Mouse (Mus musculus) naive thymus-derived CD4-positive, alpha-beta T cell, adult 5 months (primary cell): ENCODE measurements around the gene Cactin. TPM values are rescaled to one million over a fixed set of nuclear protein-coding genes. Genes with fewer than 3 reads are reported as not detected.

Source experiments
- polyA plus RNA-seq: library from polyadenylated mRNA; unstranded; fragments of 100-300 nt; shearing (Covaris generic); gene quantifications from one replicate; pipeline ENCODE4 v1.2.1, GENCODE M21; 2017

Gene Cactin
- 70.7 TPM for polyA plus RNA-seq

DNA sequence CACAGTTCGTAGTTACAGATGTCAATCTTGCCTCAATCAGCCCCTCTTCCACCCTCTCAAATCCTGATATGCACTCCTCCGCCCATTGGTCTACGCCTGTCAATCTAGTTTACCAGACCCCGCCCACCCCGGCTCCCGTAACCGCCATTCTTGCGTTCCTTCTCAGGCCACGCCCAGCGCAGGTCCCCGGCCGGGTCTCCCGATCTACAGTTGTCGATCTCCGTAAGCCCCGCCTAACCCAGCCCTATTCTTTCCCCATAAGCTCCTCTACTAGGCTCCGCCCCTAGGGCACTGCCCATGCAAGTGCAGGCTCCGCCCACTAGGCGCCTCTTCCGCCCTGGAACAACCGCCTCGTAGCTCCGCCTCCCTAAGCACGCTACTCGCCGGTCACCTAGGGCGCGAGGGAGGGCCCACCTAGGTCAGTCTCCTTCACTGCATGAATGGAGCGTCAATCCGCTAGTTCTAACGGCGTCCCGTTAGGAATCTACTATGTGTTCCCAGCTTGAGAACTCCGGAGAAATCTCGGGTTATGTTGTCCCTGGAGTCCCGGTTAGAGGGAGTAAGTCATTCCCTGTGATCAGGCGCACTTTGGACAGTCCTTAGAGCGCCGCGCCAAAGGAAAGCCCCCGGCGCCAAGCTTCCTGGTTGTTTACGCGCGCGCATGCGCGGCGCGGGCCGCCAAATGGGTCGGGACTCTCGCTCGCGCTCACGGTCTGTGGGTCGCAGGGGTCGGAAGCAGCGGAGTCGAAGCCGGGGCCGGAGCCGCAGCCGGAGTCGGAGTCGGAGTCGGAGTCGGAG is at the start of gene Cactin:
Cactin (plus strand) TSS at position 554 of the 798 bp plus-strand sequence.

DNA sequence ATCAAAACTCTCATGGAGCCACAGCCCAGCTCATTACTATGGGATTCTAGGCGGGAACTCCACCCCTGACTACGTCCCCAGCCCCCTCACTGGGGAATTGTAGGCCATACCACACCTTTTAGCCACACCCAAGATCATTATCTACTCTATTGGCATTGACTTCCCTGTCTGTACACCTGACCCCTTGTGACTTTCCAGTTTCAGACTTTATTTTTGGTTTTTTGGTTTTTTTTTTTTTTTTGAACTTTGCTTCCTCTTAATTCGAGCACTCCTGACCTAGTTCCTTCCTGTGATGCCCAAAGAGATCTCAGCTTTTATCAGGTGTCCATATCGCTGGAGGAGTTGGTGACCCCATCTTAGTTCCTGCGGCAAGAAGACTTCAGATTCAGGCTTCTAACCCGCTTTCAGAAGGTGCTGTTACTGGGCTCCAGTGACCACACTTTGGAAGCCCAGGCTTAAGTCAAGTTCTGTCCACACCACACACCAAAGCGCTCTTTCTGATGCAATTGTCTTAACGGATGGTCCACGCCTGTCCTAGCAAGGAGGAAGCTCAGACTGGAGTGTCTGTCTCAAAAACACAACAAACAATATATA is 29.3 kb upstream of the Cactin start, which contains the start of gene Tjp3:
Tjp3 (minus strand) TSS at position 71 of the 594 bp plus-strand sequence.

DNA sequence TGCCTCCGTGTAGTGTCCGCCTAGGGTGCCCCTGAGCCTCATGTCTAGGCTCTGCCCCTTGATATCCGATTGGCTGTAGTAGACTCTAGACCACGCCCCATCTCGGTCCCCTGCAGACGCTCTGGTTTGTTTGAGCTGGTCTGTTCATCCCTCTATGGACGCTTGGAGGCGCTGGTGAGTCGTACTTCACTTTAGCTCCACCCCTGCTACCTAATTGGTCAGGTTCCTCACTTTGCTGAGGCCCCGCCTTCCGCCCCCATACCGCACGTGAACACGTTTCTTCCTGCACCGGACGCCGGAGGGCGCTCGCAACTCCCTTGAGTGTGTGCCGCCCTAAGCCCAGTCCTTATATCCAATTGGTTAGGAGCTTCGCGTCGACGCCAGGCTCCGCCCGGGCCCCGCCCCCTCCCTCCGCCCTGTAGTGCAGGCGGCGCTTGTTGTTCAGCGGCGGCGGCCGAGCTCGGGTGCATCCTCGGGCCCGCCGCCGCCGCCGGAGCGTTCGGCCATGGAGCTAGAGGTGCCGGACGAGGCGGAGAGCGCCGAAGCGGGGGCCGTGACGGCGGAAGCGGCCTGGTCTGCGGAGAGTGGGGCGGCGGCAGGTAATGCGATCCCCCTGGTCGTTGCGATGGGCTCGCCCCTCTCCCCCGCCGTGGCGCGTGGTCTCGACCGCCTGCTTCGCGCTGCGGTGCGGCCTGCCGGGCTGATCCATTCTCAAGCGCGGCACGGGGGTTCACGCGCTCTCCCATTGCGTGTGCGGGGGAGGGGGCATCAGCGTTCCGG is 28.2 kb upstream of the Cactin start, which contains the start of gene Pip5k1c:
Pip5k1c (plus strand) TSS at position 410 of the 780 bp plus-strand sequence.

DNA sequence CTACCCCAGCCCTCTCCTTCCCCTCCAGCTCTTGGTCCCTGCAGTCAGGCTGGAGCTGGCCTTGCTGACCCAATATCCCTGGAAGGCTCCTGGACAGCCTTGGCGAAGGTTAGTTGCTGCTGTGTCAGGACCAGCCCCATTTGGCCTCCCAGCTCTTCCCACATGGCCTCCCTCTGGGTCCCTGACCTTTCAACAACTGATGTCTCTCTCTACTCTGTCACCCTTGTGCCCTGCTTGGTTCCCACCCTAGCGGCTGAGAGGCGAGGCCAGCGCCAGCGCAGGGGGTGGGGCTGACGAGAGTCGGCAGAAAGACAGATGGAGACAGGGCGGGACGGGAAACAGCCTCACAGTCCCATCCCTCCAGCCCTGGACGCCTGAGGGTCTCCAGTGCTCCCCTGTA is 7.5 kb downstream of the Cactin start, which contains the start of gene Tbxa2r:
Tbxa2r (plus strand) TSS at position 346 of the 400 bp plus-strand sequence.

DNA sequence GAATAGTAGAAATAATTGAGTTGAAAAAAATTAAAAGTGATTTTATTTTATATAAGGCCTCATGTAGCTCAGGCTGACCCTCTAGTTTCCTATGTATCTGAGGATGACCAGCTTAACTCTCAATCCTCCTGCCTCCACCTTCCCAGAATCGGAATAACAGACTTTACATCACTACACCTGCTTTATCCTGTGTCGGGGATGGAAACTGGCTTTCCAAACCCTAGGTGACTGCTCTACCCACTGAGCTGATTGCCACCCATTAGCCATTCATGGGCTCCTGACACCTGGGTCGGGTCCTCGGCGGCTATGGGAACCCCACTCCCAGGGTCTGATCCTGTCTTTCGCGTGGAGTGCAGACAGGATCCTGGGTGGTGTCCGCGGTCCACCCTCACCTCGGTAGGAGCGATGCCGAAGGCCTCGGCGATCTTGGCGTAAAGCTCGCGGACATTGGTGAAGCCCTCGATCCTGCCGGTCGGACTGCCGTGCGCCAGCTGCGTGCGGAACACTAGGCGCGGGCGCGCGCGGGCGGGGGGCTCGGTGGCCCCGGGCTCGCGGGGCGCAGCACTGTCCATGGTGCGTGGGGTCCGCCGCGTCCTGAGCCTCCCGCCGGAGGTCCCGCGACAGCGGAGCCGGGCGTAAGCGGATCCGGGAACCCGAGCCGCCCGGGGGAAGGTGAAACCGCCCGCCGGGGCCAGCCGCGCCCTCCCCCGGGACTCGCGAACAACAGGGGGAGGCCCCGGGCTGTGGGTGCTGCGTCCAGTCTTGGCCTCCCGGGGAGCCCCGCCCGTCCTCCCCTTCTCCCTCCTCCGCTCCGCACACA is 22.0 kb downstream of the Cactin start, which contains the start of gene Gipc3:
Gipc3 (minus strand) TSS at position 581 of the 820 bp plus-strand sequence.

DNA sequence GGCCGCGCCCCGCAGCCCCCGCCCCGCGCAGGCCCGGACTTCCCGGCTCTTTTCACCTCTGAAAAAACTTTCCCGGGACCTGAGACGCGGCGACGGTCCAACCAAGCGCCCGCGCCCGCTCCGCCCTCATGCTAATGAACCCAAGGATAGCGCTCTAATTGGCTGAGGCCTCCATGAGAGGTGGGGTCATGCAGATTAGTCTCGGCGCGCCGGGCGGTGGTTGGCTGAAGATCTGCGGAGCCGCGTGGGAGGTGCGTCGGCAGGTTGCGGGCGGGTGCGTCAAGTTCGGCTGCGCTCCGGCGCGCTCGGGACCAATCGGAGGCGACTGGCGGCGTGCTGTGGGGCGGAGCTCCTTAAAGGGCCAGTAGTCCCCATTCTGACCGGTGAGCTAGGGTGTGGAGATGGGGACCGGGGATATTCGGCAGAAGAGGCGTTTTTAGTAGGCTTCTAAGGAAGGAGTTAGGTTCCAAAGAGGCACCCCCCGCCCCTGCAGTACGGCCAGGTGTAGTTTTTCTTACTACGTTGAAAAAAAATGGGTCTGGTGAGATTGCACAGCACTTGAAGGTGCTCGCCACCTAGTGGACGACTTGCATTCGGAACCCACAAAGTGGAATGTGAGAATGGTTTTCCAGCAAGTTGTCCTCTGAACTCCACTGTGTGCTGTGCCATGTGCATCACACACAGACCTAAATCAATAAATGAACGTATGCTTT is 29.6 kb downstream of the Cactin start, which contains the start of gene Hmg20b:
Hmg20b (minus strand) TSS at position 130 of the 713 bp plus-strand sequence.

DNA sequence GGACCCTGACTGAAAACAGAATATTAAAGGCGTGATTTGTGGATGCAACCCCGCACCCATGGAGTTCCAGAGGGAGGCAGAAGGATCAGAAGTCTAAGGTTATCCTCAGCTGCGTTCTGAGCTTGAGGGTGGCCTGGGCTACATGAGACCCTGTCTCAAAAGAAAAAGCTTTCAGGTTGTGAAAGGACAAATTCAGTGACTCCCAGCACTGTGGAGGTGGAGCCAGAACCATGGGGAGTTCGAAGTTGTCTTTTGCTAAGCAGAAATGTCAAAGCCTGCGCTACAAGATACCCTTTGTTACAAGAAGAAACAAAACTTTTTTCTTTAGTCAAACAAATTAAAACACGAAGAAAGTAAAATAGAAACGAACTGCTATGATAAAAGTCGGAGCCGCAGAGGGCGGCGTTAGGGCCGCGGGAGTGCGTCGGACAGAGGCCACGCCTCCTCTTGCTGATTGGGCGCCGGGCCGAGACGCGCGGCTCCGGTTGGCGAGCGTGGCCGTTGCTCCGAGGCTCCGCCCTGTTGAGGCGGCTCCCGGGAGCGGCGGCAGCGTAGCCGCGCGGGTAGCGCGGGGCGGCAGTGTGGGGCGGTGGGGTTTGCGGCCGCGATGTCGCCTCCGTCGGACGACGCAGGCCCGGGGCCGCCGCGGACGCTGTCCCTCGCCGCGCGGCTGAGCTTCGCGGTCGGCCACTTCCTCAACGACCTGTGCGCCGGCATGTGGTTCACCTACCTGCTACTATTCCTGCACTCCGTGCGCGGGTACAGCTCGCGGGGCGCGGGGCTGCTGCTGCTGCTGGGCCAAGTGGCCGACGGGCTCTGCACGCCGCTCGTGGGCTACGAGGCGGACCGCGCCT is 36.3 kb downstream of the Cactin start, which contains the start of gene Mfsd12:
Mfsd12 (plus strand) TSS at position 501 of the 854 bp plus-strand sequence.

DNA sequence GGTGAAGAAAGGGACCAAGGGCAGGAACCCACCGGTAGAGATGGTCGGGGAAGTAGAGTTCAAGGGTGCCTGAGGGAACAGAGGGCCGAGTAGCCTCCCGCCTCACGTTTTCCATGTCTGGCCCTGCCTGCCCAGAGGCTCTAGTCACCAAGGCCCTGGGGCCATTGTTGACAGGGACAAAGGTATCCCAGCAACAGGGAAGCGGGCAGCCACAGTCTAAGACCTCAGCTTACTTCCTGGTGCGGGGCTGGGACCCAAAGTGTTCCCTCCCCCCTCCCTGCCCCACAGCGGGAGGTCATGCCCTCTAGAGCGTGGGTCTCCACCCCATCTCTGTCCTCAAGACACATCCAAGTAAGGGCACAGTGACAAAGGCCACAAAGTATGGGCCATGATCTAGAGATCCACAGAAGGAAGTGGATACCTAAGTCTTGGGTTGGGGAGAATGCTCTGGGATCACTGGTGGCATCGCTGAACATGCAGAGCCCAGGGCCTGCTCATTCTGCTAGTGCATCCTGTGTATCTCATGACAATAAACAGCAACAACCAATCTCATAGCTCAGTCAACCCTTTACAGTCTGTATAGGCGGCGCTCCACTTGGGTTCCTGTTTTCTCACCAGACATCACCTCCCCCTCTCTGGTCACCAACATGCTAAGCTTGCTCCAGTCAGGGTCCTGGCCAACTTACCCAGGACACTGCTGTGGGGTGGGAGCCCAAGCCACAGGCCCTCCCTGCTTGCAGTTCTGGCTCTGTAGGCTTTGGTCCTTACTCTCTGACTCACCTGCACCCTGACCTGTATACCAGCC is 45.0 kb downstream of the Cactin start, which contains the start of gene 4930404N11Rik:
4930404N11Rik (minus strand) TSS at position 145 of the 805 bp plus-strand sequence.

Other genes with a start within 250 kb of the Cactin start
- gene Creb3l3, start 222.2 kb upstream of the Cactin start, polyA plus RNA-seq, result not detected
- 160 TPM for gene Map2k2, start 215.2 kb upstream of the Cactin start, polyA plus RNA-seq
- 68.2 TPM for gene Zbtb7a, start 185.9 kb upstream of the Cactin start, polyA plus RNA-seq
- gene Pias4, start 153.2 kb upstream of the Cactin start, polyA plus RNA-seq, result 41.3 TPM
- 1,105 TPM for gene Eef2, start 144.5 kb upstream of the Cactin start, polyA plus RNA-seq
- gene Dapk3, start 138.1 kb upstream of the Cactin start, polyA plus RNA-seq, result 83.9 TPM
- 0.39 TPM for gene 4930442H23Rik, start 137.3 kb upstream of the Cactin start, polyA plus RNA-seq
- not detected for gene Nmrk2, start 119.1 kb upstream of the Cactin start, polyA plus RNA-seq
- 0.21 TPM for gene Atcay, start 90.3 kb upstream of the Cactin start, polyA plus RNA-seq
- 4.1 TPM for gene Zfr2, start 87.9 kb upstream of the Cactin start, polyA plus RNA-seq
- 35.8 TPM for gene Matk, start 68.2 kb upstream of the Cactin start, polyA plus RNA-seq
- gene Mrpl54, start 54.2 kb upstream of the Cactin start, polyA plus RNA-seq, result 119 TPM
- 42.8 TPM for gene Apba3, start 54.1 kb upstream of the Cactin start, polyA plus RNA-seq
- gene Tjp3, start 29.5 kb upstream of the Cactin start, polyA plus RNA-seq, result 11.2 TPM
- 105 TPM for gene Pip5k1c, start 28.1 kb upstream of the Cactin start, polyA plus RNA-seq
- gene Tbxa2r, start 7.6 kb downstream of the Cactin start, polyA plus RNA-seq, result 43.5 TPM
- gene Gipc3, start 22.2 kb downstream of the Cactin start, polyA plus RNA-seq, result not detected
- gene Hmg20b, start 29.4 kb downstream of the Cactin start, polyA plus RNA-seq, result 26.7 TPM
- gene Mfsd12, start 36.4 kb downstream of the Cactin start, polyA plus RNA-seq, result 4.4 TPM
- gene 4930404N11Rik, start 44.7 kb downstream of the Cactin start, polyA plus RNA-seq, result 0.62 TPM
- 40.3 TPM for gene Fzr1, start 57.4 kb downstream of the Cactin start, polyA plus RNA-seq
- gene Dohh, start 63.3 kb downstream of the Cactin start, polyA plus RNA-seq, result 50.0 TPM
- 2.8 TPM for gene Gm48551, start 63.4 kb downstream of the Cactin start, polyA plus RNA-seq
- 0.90 TPM for gene Gm48552, start 67.9 kb downstream of the Cactin start, polyA plus RNA-seq
- 1.7 TPM for gene Smim24, start 71.9 kb downstream of the Cactin start, polyA plus RNA-seq
- 16.5 TPM for gene Nfic, start 134.5 kb downstream of the Cactin start, polyA plus RNA-seq
- gene Celf5, start 161.6 kb downstream of the Cactin start, polyA plus RNA-seq, result not detected
- gene Ncln, start 175.3 kb downstream of the Cactin start, polyA plus RNA-seq, result 154 TPM
- 94.7 TPM for gene S1pr4, start 179.0 kb downstream of the Cactin start, polyA plus RNA-seq
- gene Gna15, start 203.1 kb downstream of the Cactin start, polyA plus RNA-seq, result 3.3 TPM
- gene Gna11, start 224.1 kb downstream of the Cactin start, polyA plus RNA-seq, result 9.7 TPM
- gene Aes, start 238.4 kb downstream of the Cactin start, polyA plus RNA-seq, result 989 TPM